Mouse (Mus musculus) stomach, embryonic 14.5 days (tissue): ENCODE data around the gene Nav2. TPM values are rescaled to one million over a fixed set of nuclear protein-coding genes. Genes with fewer than 3 reads are reported as not detected.
A peak's percentile ranks its signal among the peaks of the same experiment; 100 is the strongest.

Source experiments
- ATAC-seq: fragments of 200-750 bp; cut with Nextera tagmentation; 2 replicates; pipeline ENCODE4 v1.8.0; 2017; ENCODE audit warnings: low read depth, moderate TSS enrichment; ENCODE audit not compliant: insufficient number of reproducible peaks, insufficient read depth, low FRiP score
- H3K27ac ChIP-seq: fragments of 300-500 bp; sonication (generic); 2 replicates; pipeline ENCODE4 v1.5.1; 2014; ENCODE audit warnings: mild to moderate bottlenecking, low read length, moderate library complexity, mixed read lengths
- H3K27me3 ChIP-seq: fragments of 300-500 bp; sonication (generic); 2 replicates; pipeline ENCODE4 v1.6.1; 2014; ENCODE audit warnings: low read length, control low read depth, mixed read lengths; ENCODE audit not compliant: control insufficient read depth, insufficient read depth
- H3K36me3 ChIP-seq: fragments of 300-500 bp; sonication (generic); 2 replicates; pipeline ENCODE4 v1.6.1; 2014; ENCODE audit warnings: mild to moderate bottlenecking, control low read depth, low read length, moderate library complexity, mixed read lengths; ENCODE audit not compliant: control insufficient read depth, insufficient read depth
- H3K4me1 ChIP-seq: fragments of 300-500 bp; sonication (generic); 2 replicates; pipeline ENCODE4 v1.6.1; 2014; ENCODE audit warnings: low read length, control low read depth, mixed read lengths; ENCODE audit not compliant: control insufficient read depth, insufficient read depth
- H3K4me2 ChIP-seq: fragments of 300-500 bp; sonication (generic); replicated peaks from 2 replicates; pipeline ENCODE4 v1.6.1; 2014; ENCODE audit warnings: low read depth, low read length, control low read depth
- H3K4me3 ChIP-seq: fragments of 300-500 bp; sonication (generic); 2 replicates; pipeline ENCODE4 v1.5.1; 2014; ENCODE audit warnings: low read depth, low read length, control low read depth
- H3K9ac ChIP-seq: fragments of 300-500 bp; sonication (generic); replicated peaks from 2 replicates; pipeline ENCODE4 v1.6.1; 2014; ENCODE audit warnings: low read depth, mild to moderate bottlenecking, control low read depth, low read length, moderate library complexity, mixed read lengths
- H3K9me3 ChIP-seq: fragments of 300-500 bp; sonication (generic); 2 replicates; pipeline ENCODE4 v1.6.1; 2016; ENCODE audit warnings: low read depth, low read length, control low read depth; ENCODE audit not compliant: control insufficient read depth
- WGBS: fragments of 180-500 bp; shearing (Covaris S2); extraction: QIAGEN DNeasy Blood & Tissue Kit; methylation state at CpG from one replicate; pipeline ENCODE4 v1.1.7; 2014; 5-methylcytosine and 5-hydroxymethylcytosine counted together
- polyA plus RNA-seq: library from polyadenylated mRNA; unstranded; fragments of >200 nt; fragmentation: Nextera tagmentation; extraction: Ambion mirVana; gene quantifications from 2 replicates; pipeline ENCODE4 v1.2.1, GENCODE M21; 2014

The Nav2 gene
- polyA plus RNA-seq, 1 experiment from 2014 or later: 41.1 TPM

DNA sequence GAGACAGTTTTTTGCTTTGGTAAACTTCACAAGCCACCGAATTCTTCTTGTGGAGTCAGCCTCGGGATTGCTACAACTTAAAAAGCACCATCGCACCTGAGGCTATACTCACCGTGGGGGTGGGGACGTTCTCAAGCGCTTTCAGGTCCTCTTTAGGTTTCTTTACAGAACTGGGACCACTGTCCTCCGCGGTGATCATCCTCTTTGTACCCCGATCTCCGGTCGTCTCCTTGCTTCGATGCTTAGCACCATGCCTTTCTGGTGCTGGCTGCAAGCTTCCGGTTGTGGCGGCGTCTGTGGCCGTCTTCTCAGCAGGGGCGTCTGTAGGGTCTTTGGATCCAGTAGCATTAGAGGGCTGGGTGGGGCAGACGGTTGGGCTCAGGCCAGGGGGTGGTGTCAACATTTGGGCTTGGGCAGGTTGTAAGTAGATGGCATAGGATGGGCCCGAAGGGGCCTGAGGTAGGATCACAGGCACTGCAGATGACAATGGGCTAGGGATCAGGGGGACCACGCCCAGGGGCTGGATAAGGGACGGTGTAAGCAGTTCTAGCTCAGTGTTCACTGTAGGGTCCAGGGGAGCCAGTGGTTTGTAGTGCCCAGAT, 37.8 kb upstream of the Nav2 start:
- no peak overlapping the region for H3K4me2 ChIP-seq
- WGBS: 96% methylated on average over 21 of the region's 21 CpGs
- peaks cover 87% of the 10 kb centered on the region for H3K36me3 ChIP-seq
- no peaks in the 10 kb centered on the region for H3K9me3 ChIP-seq
- no peaks in the 10 kb centered on the region for H3K4me1 ChIP-seq
- H3K27ac ChIP-seq: no peak overlapping the region
- H3K4me3 ChIP-seq: no peak overlapping the region
- no peak for ATAC-seq
- no peaks in the 10 kb centered on the region for H3K27me3 ChIP-seq
- H3K9ac ChIP-seq: no peak overlapping the region

DNA sequence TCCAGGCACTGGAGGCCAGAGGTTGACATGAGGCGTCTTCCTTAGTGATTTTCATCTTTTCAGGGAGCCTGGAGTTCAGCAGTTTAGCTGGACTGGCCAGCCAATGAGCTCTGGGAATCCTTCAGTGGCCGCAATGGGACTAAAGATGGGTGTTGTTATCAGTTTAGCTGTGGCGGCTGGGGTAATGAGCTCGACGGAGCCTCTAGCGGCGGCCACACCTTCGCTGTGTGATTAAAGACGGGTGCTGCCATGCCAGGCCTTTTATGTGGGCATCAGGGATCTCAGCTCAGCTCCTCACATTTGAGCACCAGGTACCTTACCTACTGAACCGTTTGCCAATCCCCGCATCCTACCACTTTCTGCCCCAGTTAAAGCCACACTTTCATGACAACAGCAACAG, 37.2 kb upstream of the Nav2 start:
- H3K27me3 ChIP-seq: no peaks in the 10 kb centered on the region
- H3K9ac ChIP-seq: no peak overlapping the region
- WGBS: 88% methylated on average over 11 of the region's 11 CpGs
- no peak overlapping the region for H3K4me2 ChIP-seq
- H3K4me3 ChIP-seq: no peak overlapping the region
- no peaks in the 10 kb centered on the region for H3K9me3 ChIP-seq
- H3K36me3 ChIP-seq: peaks cover 85% of the 10 kb centered on the region
- no peak for ATAC-seq
- no peaks in the 10 kb centered on the region for H3K4me1 ChIP-seq
- H3K27ac ChIP-seq: no peak overlapping the region

- H3K9me3 ChIP-seq: no peaks in the 10 kb centered on the region
- no peak overlapping the region for H3K27ac ChIP-seq
- H3K4me1 ChIP-seq: peaks cover 13% of the 10 kb centered on the region
- peaks cover 64% of the 10 kb centered on the region for H3K36me3 ChIP-seq
- H3K4me3 ChIP-seq: no peak overlapping the region
- WGBS: 94% methylated on average over 14 of the region's 14 CpGs
- H3K4me2 ChIP-seq: no peak overlapping the region
- no peak for ATAC-seq
- no peak overlapping the region for H3K9ac ChIP-seq
- no peaks in the 10 kb centered on the region for H3K27me3 ChIP-seq
Measured at GRCm38 (mm10) chr7:48875096-48875495, 33.4 kb upstream of the Nav2 start.

- no peak overlapping the region for H3K4me3 ChIP-seq
- 68% methylated on average over 4 of the region's 4 CpGs for WGBS
- H3K27me3 ChIP-seq: no peaks in the 10 kb centered on the region
- H3K9ac ChIP-seq: no peak overlapping the region
- H3K27ac ChIP-seq: no peak overlapping the region
- ATAC-seq: no peak
- peaks cover 13% of the 10 kb centered on the region for H3K4me1 ChIP-seq
- H3K36me3 ChIP-seq: peaks cover 50% of the 10 kb centered on the region
- no peak overlapping the region for H3K4me2 ChIP-seq
- no peaks in the 10 kb centered on the region for H3K9me3 ChIP-seq
Measured at GRCm38 (mm10) chr7:48876526-48876925, 32.0 kb upstream of the Nav2 start.

GRCm38 (mm10) chr7:48877786-48878390, 30.6 kb upstream of the Nav2 start:
- Histone ChIP-seq H3K4me2 (no peak overlapping the region; the same call in 1 of the 2 replicates), H3K9me3 (no peaks in the 10 kb centered on the region), H3K27me3 (no peaks in the 10 kb centered on the region), H3K4me1 (peaks cover 13% of the 10 kb centered on the region), H3K27ac (peak overlapping the region; percentile 45; the same call in 1 of the 2 replicates), H3K9ac (no peak overlapping the region), H3K4me3 (no peak overlapping the region), H3K36me3 (peaks cover 36% of the 10 kb centered on the region)
- ATAC-seq: no peak
- WGBS: 35% methylated on average over 15 of the region's 15 CpGs

DNA sequence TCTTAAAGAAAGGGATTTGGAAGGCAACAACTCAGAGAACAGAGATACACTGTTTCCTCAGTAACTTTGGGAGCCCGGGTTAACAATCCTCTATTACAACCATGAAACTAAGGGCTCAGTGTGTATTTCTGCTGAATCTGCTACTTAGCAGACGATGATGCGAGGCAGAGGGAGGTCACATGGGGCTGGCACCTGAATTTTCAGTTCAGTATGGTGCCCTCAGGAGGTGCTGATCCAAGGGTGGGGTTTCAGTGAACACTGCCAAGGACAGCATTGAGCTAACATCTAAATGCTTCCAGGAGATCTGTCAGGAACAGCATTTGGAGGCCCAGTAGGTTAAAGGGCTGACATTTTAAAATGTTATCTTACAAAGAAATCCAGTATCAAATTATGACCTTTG, 28.9 kb upstream of the Nav2 start:
- H3K9ac ChIP-seq: no peak overlapping the region; the same call in 1 of the 2 replicates
- H3K36me3 ChIP-seq: peaks cover 20% of the 10 kb centered on the region
- ATAC-seq: no peak
- H3K9me3 ChIP-seq: no peaks in the 10 kb centered on the region
- H3K4me3 ChIP-seq: peak overlapping the region; percentile 20
- peak overlapping the region; percentile 89 for H3K4me2 ChIP-seq
- H3K27me3 ChIP-seq: no peaks in the 10 kb centered on the region
- 59% methylated on average over 3 of the region's 3 CpGs for WGBS
- H3K4me1 ChIP-seq: peaks cover 13% of the 10 kb centered on the region
- no peak overlapping the region for H3K27ac ChIP-seq

DNA sequence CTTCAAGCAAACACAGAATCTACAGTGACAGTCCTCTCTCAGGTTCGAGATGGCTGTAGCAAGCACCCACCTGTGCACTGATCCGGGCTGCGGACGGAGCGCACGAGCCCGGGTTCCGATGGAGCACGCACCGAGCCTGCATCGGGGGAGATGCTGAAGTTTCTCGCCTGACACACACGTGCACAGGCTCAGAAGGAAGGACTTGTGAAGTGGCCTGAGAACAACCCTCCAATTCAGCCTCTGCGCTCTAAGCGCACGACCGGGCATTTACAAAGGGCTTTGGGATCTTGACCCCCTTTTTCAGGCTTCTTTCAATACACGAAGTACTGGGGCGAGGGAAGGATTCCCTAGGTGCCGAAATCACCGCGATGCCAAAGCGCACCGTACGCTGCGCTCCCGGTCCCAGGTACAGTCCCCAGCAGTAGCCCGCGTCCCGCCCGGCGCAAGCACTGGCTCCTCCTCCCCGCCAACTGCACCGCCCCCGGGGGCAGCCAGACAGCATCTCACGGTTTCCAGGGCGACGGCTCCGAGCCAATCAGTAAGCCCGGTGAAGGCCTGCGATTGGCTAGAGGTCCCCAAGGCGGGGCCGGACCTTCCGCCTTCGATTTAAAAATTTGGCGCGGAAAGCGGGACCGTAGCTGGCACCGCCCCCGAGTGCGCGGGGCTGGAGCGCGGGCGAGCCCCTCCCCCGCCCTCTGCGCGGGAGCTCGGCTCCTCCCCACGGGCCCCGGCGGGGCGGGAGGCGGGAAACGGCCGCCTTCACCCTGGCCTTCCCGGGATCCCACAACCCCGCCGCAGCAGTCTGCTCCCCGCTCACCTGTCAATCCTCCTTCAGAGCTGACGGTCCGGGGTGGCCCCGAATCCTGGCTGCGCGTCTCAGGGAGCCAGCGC, 27.7 kb upstream of the Nav2 start:
- Histone ChIP-seq H3K4me1 (peaks cover 13% of the 10 kb centered on the region), H3K4me2 (peak overlapping the region; percentile 89), H3K27me3 (no peaks in the 10 kb centered on the region), H3K27ac (peak overlapping the region; percentile 87), H3K9me3 (no peaks in the 10 kb centered on the region), H3K9ac (peak overlapping the region; percentile 86), H3K4me3 (peak overlapping the region; percentile 87), H3K36me3 (peaks cover 8% of the 10 kb centered on the region; the same call in 1 of the 2 replicates)
- under 1% methylated on average over 68 of the region's 77 CpGs for WGBS
- peak; percentile 97 for ATAC-seq

DNA sequence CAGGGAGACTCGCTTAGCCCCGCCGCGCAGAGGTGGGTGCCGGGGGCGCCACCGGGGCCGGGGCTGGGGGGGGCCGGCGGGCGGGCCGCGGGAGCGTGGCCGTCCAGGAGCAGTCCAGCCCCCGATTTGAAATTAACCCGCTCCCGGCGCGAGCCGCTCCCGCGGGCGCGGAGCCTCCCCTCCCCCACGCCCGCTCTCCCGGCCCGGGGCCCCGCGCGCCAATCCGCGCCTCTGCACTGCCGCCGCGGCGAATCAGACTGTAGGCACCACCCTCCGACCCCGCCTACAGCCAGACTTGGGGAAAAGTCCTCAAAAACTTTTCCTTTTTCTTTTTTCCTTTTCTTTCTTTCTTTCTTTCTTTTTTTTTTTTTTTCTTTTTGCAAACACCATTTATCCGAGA, 27.0 kb upstream of the Nav2 start, which contains the start of gene E2f8:
E2f8 (minus strand) TSS at position 111 of the 400 bp plus-strand sequence.
- WGBS: under 1% methylated on average over 35 of the region's 41 CpGs
- no peaks in the 10 kb centered on the region for H3K27me3 ChIP-seq

More for the DNA sequence above, 27.0 kb upstream of the Nav2 start, which contains the start of gene E2f8:
- peak within 1 kb of the TSS; percentile 89 for H3K4me2 ChIP-seq
- peak within 1 kb of the TSS; percentile 86 for H3K9ac ChIP-seq
- no peaks in the 10 kb centered on the region for H3K9me3 ChIP-seq
- ATAC-seq: peak; percentile 79
- peak within 1 kb of the TSS; percentile 87 for H3K4me3 ChIP-seq
- H3K36me3 ChIP-seq: peaks cover 6% of the 10 kb centered on the region; the same call in 1 of the 2 replicates
- H3K4me1 ChIP-seq: peaks cover 13% of the 10 kb centered on the region
- H3K27ac ChIP-seq: peak within 1 kb of the TSS; percentile 87
